Mouse (Mus musculus) liver, embryonic 11.5 days (tissue): ENCODE measurements around the gene Rps6kb2. TPM values are rescaled to one million over a fixed set of nuclear protein-coding genes. Genes with fewer than 3 reads are reported as not detected.
A peak's percentile ranks its signal among the peaks of the same experiment; 100 is the strongest.

Source experiments
- ATAC-seq: fragments of 200-750 bp; cut with Nextera tagmentation; replicated peaks from 2 replicates; pipeline ENCODE4 v1.8.0; 2017; ENCODE audit warnings: moderate number of reproducible peaks, mild to moderate bottlenecking, moderate TSS enrichment, moderate library complexity; ENCODE audit not compliant: low FRiP score
- DNase-seq: peaks from one replicate; pipeline ENCODE4 v3.0.0-alpha.2; 2017; ENCODE audit warnings: low spot score
- H3K27ac ChIP-seq: fragments of 300-500 bp; sonication (generic); 2 replicates; pipeline ENCODE4 v1.5.1; 2014; ENCODE audit warnings: mild to moderate bottlenecking, low read depth, low read length, control low read depth
- H3K27me3 ChIP-seq: fragments of 300-500 bp; sonication (generic); replicated peaks from 2 replicates; pipeline ENCODE4 v1.6.1; 2014; ENCODE audit warnings: low read length, mixed read lengths; ENCODE audit not compliant: control insufficient read depth, insufficient read depth
- H3K36me3 ChIP-seq: fragments of 300-500 bp; sonication (generic); 2 replicates; pipeline ENCODE4 v1.6.1; 2014; ENCODE audit warnings: mild to moderate bottlenecking, low read length, moderate library complexity, mixed read lengths; ENCODE audit not compliant: control insufficient read depth, insufficient read depth
- H3K4me1 ChIP-seq: fragments of 300-500 bp; sonication (generic); replicated peaks from 2 replicates; pipeline ENCODE4 v1.6.1; 2014; ENCODE audit warnings: low read length, mixed read lengths; ENCODE audit not compliant: control insufficient read depth, insufficient read depth
- H3K4me2 ChIP-seq: fragments of 300-500 bp; sonication (generic); 2 replicates; pipeline ENCODE4 v1.6.1; 2014; ENCODE audit warnings: mild to moderate bottlenecking, control low read depth, moderate library complexity
- H3K4me3 ChIP-seq: fragments of 300-500 bp; sonication (generic); 2 replicates; pipeline ENCODE4 v1.5.1; 2014; ENCODE audit warnings: low read depth, low read length, control low read depth
- H3K9ac ChIP-seq: fragments of 300-500 bp; sonication (generic); 2 replicates; pipeline ENCODE4 v1.6.1; 2014; ENCODE audit warnings: low read depth, low read length, control low read depth
- H3K9me3 ChIP-seq: fragments of 300-500 bp; sonication (generic); 2 replicates; pipeline ENCODE4 v1.6.1; 2016; ENCODE audit warnings: low read length, inconsistent platforms, mixed read lengths; ENCODE audit not compliant: control insufficient read depth
- WGBS: fragments of 180-500 bp; shearing (Covaris S2); extraction: QIAGEN DNeasy Blood & Tissue Kit; methylation state at CpG from one replicate; pipeline ENCODE4 v1.1.7; 2014; 5-methylcytosine and 5-hydroxymethylcytosine counted together
- polyA plus RNA-seq: library from polyadenylated mRNA; unstranded; fragments of >200 nt; fragmentation: Nextera tagmentation; extraction: Ambion mirVana; gene quantifications from 2 replicates; pipeline ENCODE4 v1.2.1, GENCODE M21; 2014

The Rps6kb2 gene
- polyA plus RNA-seq, 1 experiment from 2014 or later = 53.5 TPM

GRCm38 (mm10) chr19:4147782-4148490, 15.2 kb downstream of the Rps6kb2 start:
- Histone ChIP-seq H3K4me2 (peak overlapping the region; percentile 68), H3K27me3 (no peaks in the 10 kb centered on the region), H3K4me3 (peak overlapping the region; percentile 83), H3K27ac (no peak overlapping the region), H3K4me1 (peaks cover 19% of the 10 kb centered on the region), H3K36me3 (peaks cover 9% of the 10 kb centered on the region; the same call in 1 of the 2 replicates), H3K9me3 (no peaks in the 10 kb centered on the region), H3K9ac (0 out of 2 replicates have a peak overlapping the region, but pooled peaks have one; percentile 42)
- ATAC-seq = no peak; the same call in 1 of the 2 replicates
- no peak for DNase-seq
- WGBS = 40% methylated on average over 9 of the region's 9 CpGs

GRCm38 (mm10) chr19:4147022-4147405, 16.1 kb downstream of the Rps6kb2 start:
- Histone ChIP-seq H3K4me1 (peaks cover 19% of the 10 kb centered on the region), H3K4me3 (no peak overlapping the region), H3K27ac (no peak overlapping the region), H3K36me3 (peaks cover 9% of the 10 kb centered on the region; the same call in 1 of the 2 replicates), H3K9ac (no peak overlapping the region), H3K9me3 (no peaks in the 10 kb centered on the region), H3K4me2 (no peak overlapping the region), H3K27me3 (no peaks in the 10 kb centered on the region)
- WGBS = 58% methylated on average over 3 of the region's 3 CpGs
- DNase-seq (no peak), ATAC-seq (no peak)

GRCm38 (mm10) chr19:4146366-4147021, 16.7 kb downstream of the Rps6kb2 start:
- DNase-seq (no peak), ATAC-seq (no peak)
- Histone ChIP-seq H3K9me3 (no peaks in the 10 kb centered on the region), H3K36me3 (peaks cover 9% of the 10 kb centered on the region; the same call in 1 of the 2 replicates), H3K4me2 (no peak overlapping the region), H3K27ac (no peak overlapping the region), H3K4me1 (peaks cover 19% of the 10 kb centered on the region), H3K4me3 (no peak overlapping the region), H3K27me3 (no peaks in the 10 kb centered on the region), H3K9ac (no peak overlapping the region)
- WGBS = 68% methylated on average over 12 of the region's 12 CpGs

- Histone ChIP-seq H3K4me2 (no peak overlapping the region), H3K27ac (no peak overlapping the region), H3K9me3 (no peaks in the 10 kb centered on the region), H3K27me3 (no peaks in the 10 kb centered on the region), H3K9ac (no peak overlapping the region), H3K4me1 (peaks cover 19% of the 10 kb centered on the region), H3K4me3 (no peak overlapping the region), H3K36me3 (peaks cover 4% of the 10 kb centered on the region; the same call in 1 of the 2 replicates)
- DNase-seq = no peak
- WGBS = 92% methylated on average over 5 of the region's 5 CpGs
- no peak for ATAC-seq
These were observed 17.2 kb downstream of the Rps6kb2 start for GRCm38 (mm10) chr19:4145936-4146335.

- no peaks in the 10 kb centered on the region for H3K9me3 ChIP-seq
- H3K9ac ChIP-seq = no peak overlapping the region
- DNase-seq (no peak), ATAC-seq (no peak)
- H3K4me2 ChIP-seq = no peak overlapping the region
- H3K27ac ChIP-seq = no peak overlapping the region
- H3K4me3 ChIP-seq = no peak overlapping the region
- H3K36me3 ChIP-seq = no peaks in the 10 kb centered on the region
- peaks cover 19% of the 10 kb centered on the region for H3K4me1 ChIP-seq
- 73% methylated on average over 16 of the region's 16 CpGs for WGBS
- H3K27me3 ChIP-seq = peaks cover 4% of the 10 kb centered on the region; the same call in 1 of the 2 replicates
These were observed 18.3 kb downstream of the Rps6kb2 start for GRCm38 (mm10) chr19:4144550-4145498.

GRCm38 (mm10) chr19:4143759-4144268, 19.3 kb downstream of the Rps6kb2 start, which contains the start of gene Cabp4:
Gene Cabp4, minus strand, starts transcription at chr19:4144033.
- Histone ChIP-seq H3K9ac (no peak within 1 kb of the TSS), H3K4me2 (no peak within 1 kb of the TSS), H3K4me1 (peaks cover 10% of the 10 kb centered on the region), H3K27me3 (peaks cover 4% of the 10 kb centered on the region; the same call in 1 of the 2 replicates), H3K36me3 (no peaks in the 10 kb centered on the region), H3K4me3 (no peak within 1 kb of the TSS), H3K27ac (no peak within 1 kb of the TSS), H3K9me3 (no peaks in the 10 kb centered on the region)
- DNase-seq (no peak), ATAC-seq (no peak)
- 71% methylated on average over 7 of the region's 7 CpGs for WGBS

- 85% methylated on average over 18 of the region's 18 CpGs for WGBS
- Histone ChIP-seq H3K4me1 (peaks cover 3% of the 10 kb centered on the region), H3K27me3 (peaks cover 4% of the 10 kb centered on the region; the same call in 1 of the 2 replicates), H3K9me3 (no peaks in the 10 kb centered on the region), H3K4me2 (no peak overlapping the region), H3K27ac (no peak overlapping the region), H3K4me3 (no peak overlapping the region), H3K9ac (no peak overlapping the region), H3K36me3 (no peaks in the 10 kb centered on the region)
- ATAC-seq (no peak), DNase-seq (no peak)
These were observed 20.6 kb downstream of the Rps6kb2 start for GRCm38 (mm10) chr19:4142416-4143173.
